Mouse (Mus musculus): Measurements from ENCODE around the gene Caml. TPM values are rescaled to one million over a fixed set of nuclear protein-coding genes. Genes with fewer than 3 reads are reported as not detected.
"Not testable (repeated sequence)": the region's sequence is repeated elsewhere in the genome, so short reads cannot be mapped to it uniquely, and the experiment has no call there.

Caml gene
- total RNA-seq, 2 experiments from 2014 or later = 8.2 TPM

DNA sequence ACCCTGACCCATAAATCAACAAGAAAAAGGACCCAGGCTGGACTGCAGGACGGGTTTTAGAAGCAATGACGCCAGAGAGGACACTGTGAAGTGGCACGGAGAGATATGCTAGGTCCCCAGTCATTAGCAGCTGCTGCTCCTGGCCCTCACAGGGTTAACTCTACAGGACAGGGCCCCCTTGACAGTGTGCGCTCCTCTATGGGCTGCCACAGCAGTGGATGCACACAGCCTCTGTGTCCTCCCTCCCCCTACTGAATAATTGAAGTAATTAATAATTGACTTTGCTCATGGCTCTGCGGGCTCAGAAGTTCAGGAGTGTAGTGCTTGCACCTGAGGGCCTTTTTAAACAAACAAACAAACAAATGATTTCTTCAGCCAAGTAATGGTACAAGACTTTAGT, 9.3 kb upstream of the Caml start:
- DNase-seq = no peak
- intact Hi-C loops (cut with DNase I) = no loop called here

DNA sequence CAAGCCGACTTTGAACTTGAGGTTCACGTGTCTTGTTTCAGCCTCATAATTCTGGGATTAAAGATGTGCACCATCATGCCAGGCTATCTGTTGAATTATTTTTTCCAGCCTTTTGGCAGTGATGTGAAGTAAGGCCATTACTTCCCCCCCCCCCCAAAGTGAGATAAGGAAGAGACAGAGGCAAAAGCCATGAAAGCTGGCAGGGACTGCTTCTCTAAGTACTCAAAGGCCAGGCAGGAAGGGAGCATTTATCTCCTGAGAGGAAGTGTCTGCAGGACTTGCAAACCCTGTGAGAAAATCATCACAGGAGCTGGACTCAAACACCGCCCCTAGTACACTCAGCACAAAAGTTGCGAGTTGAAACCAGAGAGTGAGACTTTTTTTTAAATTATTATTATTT, 3.5 kb upstream of the Caml start:
- no peak for DNase-seq
- intact Hi-C loops (cut with DNase I) = no loop called here

DNA sequence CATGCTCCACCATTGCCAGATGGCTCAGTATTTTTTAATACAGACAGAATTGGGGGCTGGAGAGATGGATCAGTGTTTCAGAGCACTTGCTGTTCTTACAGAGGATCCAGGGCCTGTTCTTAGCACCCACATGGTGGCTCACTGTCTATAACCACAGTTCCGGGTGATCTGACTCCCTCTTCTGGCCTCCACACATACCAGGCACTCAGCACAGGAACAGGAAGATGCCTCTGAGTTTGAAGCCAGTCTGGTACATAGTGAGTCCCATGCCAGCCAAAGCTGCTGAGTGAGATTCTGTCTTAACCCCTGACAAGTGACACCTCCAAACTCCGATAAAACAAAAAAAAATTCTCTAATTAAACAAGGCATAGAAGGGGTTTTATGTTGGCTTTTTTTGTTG, 2.5 kb upstream of the Caml start:
- intact Hi-C loops (cut with DNase I) = no loop called here
- no peak for DNase-seq

GRCm38 (mm10) chr13:55622156-55622648, 603 bp upstream of the Caml start:
- DNase-seq; intact Hi-C loops (cut with DNase I): not testable (repeated sequence)

DNA sequence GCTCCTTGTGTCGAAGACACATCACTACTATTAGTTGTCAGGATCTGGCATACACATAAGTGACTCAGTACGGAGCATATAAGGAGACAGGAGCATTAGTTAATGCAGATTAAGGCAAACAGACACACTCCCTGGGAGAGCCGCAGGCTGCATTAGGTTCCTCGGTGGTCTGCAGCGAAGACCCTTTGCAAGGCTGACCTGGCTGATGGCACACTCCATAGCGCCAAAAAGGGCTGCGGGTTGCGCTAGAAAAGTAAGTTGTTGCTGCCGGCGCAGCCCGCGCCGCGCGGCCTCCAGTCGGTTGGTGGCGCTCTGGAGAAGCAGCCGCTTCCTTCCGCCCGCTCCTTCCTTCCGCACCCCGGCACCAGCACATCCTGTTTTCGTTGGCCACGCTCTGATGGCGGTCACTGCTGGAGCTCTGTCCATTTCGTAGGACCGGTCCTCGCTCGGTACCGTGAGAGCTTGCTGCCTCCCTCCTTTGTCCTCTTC, 11.9 kb downstream of the Caml start, which contains the start of gene Ddx46:
TSS of gene Ddx46 (plus strand) at position 389 of the 489 bp plus-strand sequence.
- DNase-seq = peak; percentile 83 to 86
- intact Hi-C loops (cut with DNase I) = no loop called here

GRCm38 (mm10) chr13:55635146-55635571, 12.4 kb downstream of the Caml start:
- intact Hi-C loops (cut with DNase I) = no loop called here

GRCm38 (mm10) chr13:55636185-55636983, 13.6 kb downstream of the Caml start:
- no peak for DNase-seq
- intact Hi-C loops (cut with DNase I) = no loop called here

More at GRCm38 (mm10) chr13:55635146-55635571, 12.4 kb downstream of the Caml start:
- no peak for DNase-seq

- peak; percentile 69 to 74 for DNase-seq
- intact Hi-C loops (cut with DNase I) = loop anchor here (2.0 kb wide), 1 partner anchor 36 kb away; no protein-coding TSS in a partner anchor
These were observed 17.7 kb downstream of the Caml start for GRCm38 (mm10) chr13:55640480-55640879.

GRCm38 (mm10) chr13:55644525-55644924, 21.7 kb downstream of the Caml start:
- DNase-seq = no peak
- intact Hi-C loops (cut with DNase I) = no loop called here

DNA sequence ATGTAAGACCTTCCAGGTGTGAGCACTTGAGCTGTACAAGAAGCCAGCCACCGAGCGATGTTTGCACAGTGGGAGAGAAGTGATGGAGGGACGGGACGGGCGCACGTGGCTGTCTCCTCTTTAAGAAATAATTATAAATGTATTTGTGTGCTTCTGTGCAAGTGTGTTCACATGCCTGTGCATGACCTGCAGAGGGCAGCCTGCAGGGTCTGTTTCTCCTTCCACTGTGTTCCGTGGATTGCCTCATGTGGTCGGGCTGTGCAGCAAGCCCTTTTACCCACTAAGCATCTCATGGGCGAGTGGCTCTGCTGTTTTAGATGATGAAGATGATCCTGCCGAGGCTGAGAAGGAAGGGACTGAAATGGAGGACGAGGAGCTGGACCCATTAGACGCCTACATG, 27.3 kb downstream of the Caml start:
- no peak for DNase-seq
- intact Hi-C loops (cut with DNase I) = no loop called here

DNA sequence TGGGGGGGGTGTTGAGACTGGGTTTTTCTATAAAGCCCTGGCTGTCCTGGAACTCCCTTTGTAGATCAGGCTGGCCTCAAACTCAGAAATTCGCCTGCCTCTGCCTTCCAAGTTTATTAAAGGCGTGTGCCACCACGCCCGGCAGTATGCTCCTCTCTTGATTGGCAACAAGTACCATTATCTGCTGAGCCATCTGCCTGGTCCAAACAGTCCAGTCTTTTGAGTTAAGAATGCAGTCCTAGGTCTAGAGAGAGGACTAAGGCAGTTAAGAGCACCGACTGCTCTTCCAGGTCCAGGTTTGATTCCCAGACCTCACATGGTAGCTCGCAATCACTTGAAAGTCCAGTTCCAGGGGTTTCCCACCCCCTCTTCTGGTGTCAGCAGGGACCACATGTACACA, 28.2 kb downstream of the Caml start:
- intact Hi-C loops (cut with DNase I) = no loop called here

GRCm38 (mm10) chr13:55668550-55668949, 45.7 kb downstream of the Caml start:
- intact Hi-C loops (cut with DNase I) = no loop called here
- DNase-seq = no peak

More for the DNA sequence above, 28.2 kb downstream of the Caml start:
- no peak for DNase-seq

DNA sequence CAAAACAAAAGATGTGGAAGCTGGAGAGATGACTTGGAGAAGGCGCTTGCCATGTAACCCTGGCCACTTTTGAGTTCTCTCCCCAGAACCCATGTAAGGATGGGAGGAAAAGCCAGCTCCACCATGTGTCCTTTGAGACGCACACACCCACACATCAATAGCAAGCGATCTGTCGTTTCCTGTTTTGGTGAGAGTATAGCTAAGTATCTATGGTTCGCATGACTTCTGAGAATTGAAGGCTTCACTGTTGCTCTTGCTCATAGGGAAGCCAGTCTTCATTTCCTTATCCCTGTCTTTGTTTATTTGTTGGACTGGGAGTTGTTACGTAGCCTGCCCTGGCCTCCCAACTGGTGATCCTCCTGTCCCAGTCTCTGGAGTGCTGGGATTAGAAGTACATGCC, 49.9 kb downstream of the Caml start:
- no peak for DNase-seq
- intact Hi-C loops (cut with DNase I) = loop anchor here (5.0 kb wide), 1 partner anchor 55 kb away; the partner anchor contains the start of gene Pcbd2

- intact Hi-C loops (cut with DNase I) = no loop called here
These were observed 54.6 kb downstream of the Caml start for GRCm38 (mm10) chr13:55677364-55677763.

More at GRCm38 (mm10) chr13:55677364-55677763, 54.6 kb downstream of the Caml start:
- no peak for DNase-seq

Other genes with a start within 250 kb of the Caml start
- not detected for gene Slc34a1, start 224.8 kb upstream of the Caml start, total RNA-seq (2021)
- not detected for gene Pfn3, start 207.8 kb upstream of the Caml start, total RNA-seq (2021)
- gene F12, start 196.2 kb upstream of the Caml start, total RNA-seq (2021) = not detected
- gene Grk6, start 177.9 kb upstream of the Caml start, total RNA-seq (2021) = 10 to 100 TPM in 1 of 2 experiments, 1 to 10 TPM in 1; 9.1 to 10.8 TPM
- under 1 TPM; 0.62 to 0.77 TPM for gene Prr7, start 158.7 kb upstream of the Caml start, total RNA-seq (2021)
- 1 to 10 TPM; 7.7 TPM for gene Dbn1, start 134.9 kb upstream of the Caml start, total RNA-seq (2021)
- 100 to 1,000 TPM; 605 to 719 TPM for gene Pdlim7, start 109.3 kb upstream of the Caml start, total RNA-seq (2021)
- gene Dok3, start 93.7 kb upstream of the Caml start, total RNA-seq (2021) = 1 to 10 TPM in 1 of 2 experiments, under 1 TPM in 1; 0.74 to 1.2 TPM
- 10 to 100 TPM in 1 of 2 experiments, 1 to 10 TPM in 1; 9.3 to 10.3 TPM for gene Ddx41, start 86.3 kb upstream of the Caml start, total RNA-seq (2021)
- gene Fam193b, start 51.9 kb upstream of the Caml start, total RNA-seq (2021) = 10 to 100 TPM in 1 of 2 experiments, 1 to 10 TPM in 1; 9.6 to 13.4 TPM
- gene Tmed9, start 49.3 kb upstream of the Caml start, total RNA-seq (2021) = 10 to 100 TPM; 61.4 to 63.3 TPM
- 1 to 10 TPM; 4.3 to 6.5 TPM for gene B4galt7, start 23.1 kb upstream of the Caml start, total RNA-seq (2021)
- 10 to 100 TPM; 17.7 to 19.8 TPM for gene Ddx46, start 12.0 kb downstream of the Caml start, total RNA-seq (2021)
- 10 to 100 TPM; 23.7 to 28.5 TPM for gene B230219D22Rik, start 70.1 kb downstream of the Caml start, total RNA-seq (2021)
- gene Txndc15, start 91.6 kb downstream of the Caml start, total RNA-seq (2021) = 10 to 100 TPM; 26.8 to 28.8 TPM
- 10 to 100 TPM; 15.5 to 20.6 TPM for gene Pcbd2, start 104.4 kb downstream of the Caml start, total RNA-seq (2021)
- gene Catsper3, start 161.6 kb downstream of the Caml start, total RNA-seq (2021) = under 1 TPM in 1 of 2 experiments, not detected in 1; 0.20 TPM
- under 1 TPM; 0.17 to 0.48 TPM for gene Pitx1, start 213.2 kb downstream of the Caml start, total RNA-seq (2021)

Data from gastrocnemius, postnatal 36 days (tissue).